Mouse (Mus musculus) thymus, adult 2 months (tissue): ENCODE results near the gene Nckap5.

Experiments
- CTCF ChIP-seq: fragments of 200-500 bp; IDR thresholded peaks from 2 replicates; pipeline ENCODE4 v1.5.1; 2012; ENCODE audit warnings: mild to moderate bottlenecking, control low read depth, low read length, moderate library complexity, borderline replicate concordance; ENCODE audit not compliant: control insufficient read depth, poor library complexity, insufficient read depth; ENCODE audit errors: extremely low read depth
- POLR2A ChIP-seq: fragments of 200-500 bp; IDR thresholded peaks from 2 replicates; pipeline ENCODE4 v1.6.1; 2012; ENCODE audit warnings: mild to moderate bottlenecking, low read length, control low read depth, moderate library complexity; ENCODE audit not compliant: control insufficient read depth, poor library complexity, insufficient read depth; ENCODE audit errors: extremely low read depth

GRCm38 (mm10) chr1:126469818-126470544 lies 360.6 kb downstream of the Nckap5 start:
- TF ChIP-seq POLR2A: no peak
- no peak for TF ChIP-seq CTCF
